Mouse (Mus musculus): ENCODE data around the gene Ubxn7.

- TF ChIP-seq EP300 (IDR thresholded peaks at IDR 0.05; ENCODE audit: low read depth) (no peak), CTCF (IDR thresholded peaks at IDR 0.05; ENCODE audit: low read depth) (no peak)
Observed at GRCm38 (mm10) chr16:32340451-32340850, 8.4 kb downstream of the Ubxn7 start.

Measured in heart, postnatal 0 days (tissue).